Mouse (Mus musculus) activated CD4-positive, CD25-positive, alpha-beta regulatory T cell, adult 4 months (primary cell): Measurements from ENCODE around the gene Lgals4. TPM values are rescaled to one million over a fixed set of nuclear protein-coding genes. Genes with fewer than 3 reads are reported as not detected.
"Not testable (repeated sequence)": the region's sequence is repeated elsewhere in the genome, so short reads cannot be mapped to it uniquely, and the experiment has no call there.

Source experiments
- ATAC-seq: one replicate; pipeline ENCODE4 v1.8.0; 2017
- polyA plus RNA-seq, 2 experiments: library from polyadenylated mRNA; unstranded; fragments of 100-300 nt; shearing (Covaris generic); gene quantifications; one replicate each; pipeline ENCODE4 v1.2.1; 2017

Gene Lgals4
- polyA plus RNA-seq, 2 experiments from 2014 or later, result 20.1 to 27.2 TPM

- peak; percentile 34 for ATAC-seq
Observed at GRCm38 (mm10) chr7:28867508-28868340, 34.1 kb downstream of the Lgals4 start.

DNA sequence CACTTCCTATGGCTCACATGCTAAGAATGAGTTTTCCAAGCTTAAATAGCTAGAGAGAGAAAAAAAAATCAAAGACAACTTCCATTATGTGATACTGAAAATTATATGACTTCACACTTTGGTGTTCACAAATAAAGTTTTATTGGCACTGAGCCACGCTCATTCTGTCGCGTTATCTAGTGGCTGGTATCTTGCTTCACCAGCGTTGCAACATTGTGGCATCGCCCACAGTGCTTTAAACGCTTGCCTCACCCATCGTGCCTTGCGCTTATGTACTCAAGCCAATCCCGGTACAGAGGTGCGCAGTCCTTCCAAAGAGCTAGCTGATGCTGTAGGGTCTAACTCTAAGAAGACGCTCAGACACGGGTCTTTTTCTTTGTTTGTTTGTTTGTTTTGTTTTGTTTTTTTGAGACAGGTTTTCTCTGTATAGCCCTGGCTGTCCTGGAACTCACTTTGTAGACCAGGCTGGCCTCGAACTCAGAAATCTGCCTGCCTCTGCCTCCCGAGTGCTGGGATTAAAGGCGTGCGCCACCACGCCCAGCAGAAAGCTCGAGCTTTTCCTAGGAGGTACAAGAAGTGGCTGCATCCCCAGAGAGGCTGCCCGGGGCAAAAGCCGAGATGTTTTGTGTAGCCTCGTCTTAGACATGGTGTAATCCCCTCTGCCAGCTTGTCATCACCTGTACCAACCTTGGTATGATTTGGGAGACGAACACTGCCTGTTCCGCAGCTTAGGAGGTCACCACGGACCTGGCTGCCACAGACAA, 37.4 kb downstream of the Lgals4 start:
- no peak for ATAC-seq

GRCm38 (mm10) chr7:28874565-28874964, 40.9 kb downstream of the Lgals4 start:
- no peak for ATAC-seq

GRCm38 (mm10) chr7:28876099-28876498, 42.4 kb downstream of the Lgals4 start:
- no peak for ATAC-seq

- ATAC-seq, result no peak
Observed at GRCm38 (mm10) chr7:28877155-28877554, 43.5 kb downstream of the Lgals4 start.

GRCm38 (mm10) chr7:28877856-28878255, 44.2 kb downstream of the Lgals4 start:
- no peak for ATAC-seq

DNA sequence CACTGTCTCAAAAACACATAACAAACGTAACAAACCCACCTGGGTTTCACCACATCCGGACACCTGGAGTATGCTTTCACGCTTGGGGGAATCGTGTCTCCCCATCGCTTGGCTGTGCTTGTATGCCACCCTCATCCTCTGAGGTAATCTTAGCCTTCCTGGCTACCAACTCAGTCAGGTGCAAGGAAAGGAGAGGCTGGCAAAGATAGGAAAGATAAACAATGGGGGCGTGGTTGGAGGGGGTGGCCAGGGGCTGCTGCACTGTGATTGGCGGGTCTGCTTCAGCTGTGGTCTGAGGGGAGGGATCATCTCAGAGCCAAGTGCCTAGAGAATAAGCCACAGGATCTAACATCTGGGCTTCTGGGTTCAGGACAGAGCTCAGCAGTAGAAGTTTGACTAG, 46.0 kb downstream of the Lgals4 start:
- ATAC-seq, result no peak

- no peak for ATAC-seq
Observed at GRCm38 (mm10) chr7:28880554-28880953, 46.9 kb downstream of the Lgals4 start.

DNA sequence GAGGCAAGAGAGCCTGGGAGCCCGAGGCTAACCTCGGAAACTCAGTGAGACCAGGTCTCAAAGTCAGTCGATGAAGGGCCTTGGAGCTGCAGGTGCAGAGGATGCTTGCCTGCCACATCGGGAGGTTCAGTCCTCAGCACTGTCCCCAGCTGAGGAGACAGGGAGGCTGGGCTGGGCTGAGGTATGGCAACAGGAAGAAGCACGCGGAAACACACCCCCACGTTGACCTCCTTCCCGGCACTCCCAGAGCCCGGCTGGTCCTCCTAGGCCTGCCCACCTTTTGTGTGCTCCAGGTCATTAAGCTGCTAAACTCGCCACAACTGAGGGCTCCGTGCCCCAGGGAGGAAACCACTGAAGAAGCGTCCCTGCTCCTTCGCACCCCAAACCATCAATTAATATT, 47.5 kb downstream of the Lgals4 start, which contains the start of gene Capn12:
TSS of gene Capn12 (plus strand) at position 224 of the 400 bp plus-strand sequence.
- no peak for ATAC-seq

GRCm38 (mm10) chr7:28883039-28883438, 49.4 kb downstream of the Lgals4 start:
- no peak for ATAC-seq

DNA sequence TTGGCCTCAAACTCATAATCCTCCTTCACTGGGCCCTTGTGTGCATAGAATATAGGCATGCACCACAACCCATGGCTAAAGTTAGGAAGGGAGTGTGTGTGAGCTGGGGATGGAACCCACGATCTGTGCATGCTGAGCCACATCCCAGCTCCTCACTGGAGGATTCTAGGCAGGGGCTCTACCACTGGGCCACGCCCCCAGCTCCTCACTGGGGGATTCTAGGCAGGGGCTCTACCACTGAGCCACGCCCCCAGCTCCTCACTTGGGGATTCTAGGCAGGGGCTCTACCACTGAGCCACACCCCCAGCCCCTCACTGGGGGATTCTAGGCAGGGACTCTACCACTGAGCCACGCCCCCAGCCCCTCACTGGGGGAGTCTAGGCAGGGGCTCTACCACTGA, 50.0 kb downstream of the Lgals4 start:
- ATAC-seq, result not testable (repeated sequence)

- ATAC-seq, result no peak
Observed at GRCm38 (mm10) chr7:28886486-28886885, 52.8 kb downstream of the Lgals4 start.

DNA sequence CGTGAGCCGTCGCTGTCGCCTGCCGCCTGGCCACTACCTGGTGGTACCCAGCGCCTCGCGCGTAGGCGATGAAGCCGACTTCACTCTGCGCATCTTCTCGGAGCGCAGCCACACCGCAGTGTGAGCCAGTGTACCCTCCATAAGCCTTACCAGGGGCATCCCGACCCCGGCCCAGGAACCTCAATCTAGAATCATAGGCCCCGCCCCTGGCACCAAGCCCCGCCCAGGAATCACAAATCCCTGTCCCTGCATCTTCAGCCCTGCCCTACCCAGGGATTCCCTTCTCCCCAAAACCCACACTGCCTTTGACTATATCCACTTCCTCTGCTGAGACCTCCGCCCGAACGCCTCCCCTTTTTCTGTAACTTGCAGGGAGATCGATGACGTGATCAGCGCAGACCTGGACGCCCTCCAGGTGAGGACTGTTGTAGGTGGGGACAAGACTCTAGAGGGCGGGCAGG, 55.1 kb downstream of the Lgals4 start:
- ATAC-seq, result no peak

Other genes starting within 250 kb of the Lgals4 start
- 1 to 10 TPM; 6.2 to 7.4 TPM for gene Samd4b, start 235.7 kb upstream of the Lgals4 start, polyA plus RNA-seq
- gene Pak4, start 235.7 kb upstream of the Lgals4 start, polyA plus RNA-seq, result 1 to 10 TPM; 2.3 to 2.8 TPM
- gene Acp7, start 202.5 kb upstream of the Lgals4 start, polyA plus RNA-seq, result not detected
- gene Fbxo27, start 141.0 kb upstream of the Lgals4 start, polyA plus RNA-seq, result 1 to 10 TPM; 1.1 to 2.9 TPM
- 10 to 100 TPM in 1 of 2 experiments, 1 to 10 TPM in 1; 8.3 to 10.9 TPM for gene Fbxo17, start 117.0 kb upstream of the Lgals4 start, polyA plus RNA-seq
- gene Mrps12, start 92.0 kb upstream of the Lgals4 start, polyA plus RNA-seq, result 10 to 100 TPM; 71.9 to 75.7 TPM
- gene Sars2, start 91.9 kb upstream of the Lgals4 start, polyA plus RNA-seq, result 10 to 100 TPM in 1 of 2 experiments, 1 to 10 TPM in 1; 8.9 to 13.0 TPM
- gene Ccer2, start 77.7 kb upstream of the Lgals4 start, polyA plus RNA-seq, result not detected
- 100 to 1,000 TPM in 1 of 2 experiments, 10 to 100 TPM in 1; 82.3 to 103 TPM for gene Sirt2, start 67.1 kb upstream of the Lgals4 start, polyA plus RNA-seq
- 10 to 100 TPM; 56.4 to 78.9 TPM for gene Nfkbib, start 66.3 kb upstream of the Lgals4 start, polyA plus RNA-seq
- gene Rinl, start 44.9 kb upstream of the Lgals4 start, polyA plus RNA-seq, result 100 to 1,000 TPM; 199 to 272 TPM
- gene Hnrnpl, start 25.3 kb upstream of the Lgals4 start, polyA plus RNA-seq, result 100 to 1,000 TPM; 153 to 344 TPM
- gene Ech1, start 8.6 kb upstream of the Lgals4 start, polyA plus RNA-seq, result 100 to 1,000 TPM; 192 to 199 TPM
- gene Lgals7, start 30.0 kb downstream of the Lgals4 start, polyA plus RNA-seq, result 1 to 10 TPM; 2.5 to 2.8 TPM
- gene Capn12, start 47.6 kb downstream of the Lgals4 start, polyA plus RNA-seq, result under 1 TPM in 1 of 2 experiments, not detected in 1; 0.34 TPM
- 100 to 1,000 TPM in 1 of 2 experiments, 10 to 100 TPM in 1; 84.6 to 128 TPM for gene Actn4, start 128.5 kb downstream of the Lgals4 start, polyA plus RNA-seq
- 100 to 1,000 TPM; 603 to 630 TPM for gene Eif3k, start 148.0 kb downstream of the Lgals4 start, polyA plus RNA-seq
- 100 to 1,000 TPM in 1 of 2 experiments, 10 to 100 TPM in 1; 88.8 to 120 TPM for gene Map4k1, start 148.2 kb downstream of the Lgals4 start, polyA plus RNA-seq